Mouse (Mus musculus): ENCODE measurements around the gene Fam126a. TPM values are rescaled to one million over a fixed set of nuclear protein-coding genes. Genes with fewer than 3 reads are reported as not detected.

Fam126a gene
- polyA plus RNA-seq, 1 experiment from 2014 or later = 60.1 TPM

DNA sequence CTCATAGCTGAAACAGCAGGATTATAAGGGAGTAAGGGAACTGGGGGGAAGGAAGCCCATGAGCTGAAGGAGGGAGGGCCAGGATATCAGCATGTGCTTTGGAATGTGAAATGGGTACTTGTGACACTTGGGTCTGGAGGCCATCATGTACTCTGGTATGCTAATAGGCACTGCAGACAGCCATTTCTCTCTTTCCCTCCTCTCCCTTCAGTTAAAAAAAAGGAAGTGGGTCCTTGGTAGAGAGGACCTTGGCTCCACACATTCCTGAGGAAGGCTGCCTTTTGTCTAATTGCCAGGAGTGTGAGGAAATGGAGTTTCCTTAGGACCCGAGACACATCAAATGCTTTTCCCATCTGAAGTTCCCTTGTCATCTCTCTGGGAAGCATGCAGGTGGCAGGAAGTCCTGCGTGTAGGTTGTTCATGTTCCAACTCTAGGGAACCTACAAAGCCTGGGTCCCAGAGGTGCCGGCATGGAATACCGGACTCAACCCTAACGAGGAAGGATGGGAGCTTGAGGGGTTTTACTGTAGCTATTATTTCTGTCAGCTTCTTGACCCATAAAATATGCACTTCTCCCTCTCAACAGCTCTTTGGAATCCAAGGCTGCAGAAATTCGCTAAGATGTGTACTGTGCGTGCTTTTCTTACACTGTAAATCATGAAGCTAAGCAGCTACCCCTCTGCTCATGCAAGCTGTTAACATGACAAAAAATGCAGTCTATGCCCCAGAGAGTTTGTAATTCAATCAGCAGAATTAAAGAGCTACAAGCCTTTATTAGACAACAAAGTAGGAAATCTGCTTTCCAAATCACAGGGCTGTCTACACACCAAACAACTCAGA, 110.4 kb downstream of the Fam126a start:
- no peaks in the 10 kb centered on the region; the same call in 1 of the 2 replicates for H3K36me3 ChIP-seq
- H3K4me1 ChIP-seq = peaks cover 84% of the 10 kb centered on the region
- no peaks in the 10 kb centered on the region for H3K9me3 ChIP-seq (replicated peaks)
- 75% methylated on average over 7 of the region's 7 CpGs for WGBS (ENCODE audit: insufficient replicate concordance)
- H3K4me2 ChIP-seq = peak overlapping the region; percentile 19
- H3K27me3 ChIP-seq (replicated peaks) = no peaks in the 10 kb centered on the region; the same call in 1 of the 2 replicates
- no peak for ATAC-seq
- peak overlapping the region; percentile 46 for H3K27ac ChIP-seq
- H3K9ac ChIP-seq = peak overlapping the region; percentile 36
- peak overlapping the region; percentile 7; the same call in 1 of the 2 replicates for H3K4me3 ChIP-seq

DNA sequence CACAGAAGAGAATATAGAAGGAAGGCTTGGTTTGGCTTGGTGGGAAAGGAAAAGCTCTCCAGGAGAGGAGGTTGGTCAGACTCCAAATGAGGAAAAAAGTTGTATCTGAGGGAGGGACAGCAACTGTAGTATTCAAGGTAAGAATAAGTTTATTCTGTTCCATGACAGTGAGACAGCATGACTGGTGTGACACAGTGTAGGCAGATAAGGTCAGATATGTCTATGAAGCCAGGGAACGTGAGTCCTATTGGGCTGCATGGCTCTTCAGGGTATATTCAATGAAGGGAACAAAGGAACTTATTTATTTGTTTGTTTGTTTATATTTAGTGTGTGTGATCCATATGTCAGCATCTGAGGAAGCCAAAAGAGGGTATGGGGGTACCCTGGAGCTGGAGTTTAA, 113.2 kb downstream of the Fam126a start:
- Histone ChIP-seq H3K4me1 (peaks cover 69% of the 10 kb centered on the region), H3K27ac (peak overlapping the region; percentile 33), H3K27me3 (replicated peaks) (no peaks in the 10 kb centered on the region; the same call in 1 of the 2 replicates), H3K4me3 (no peak overlapping the region), H3K4me2 (peak overlapping the region; percentile 1), H3K9me3 (replicated peaks) (no peaks in the 10 kb centered on the region), H3K36me3 (no peaks in the 10 kb centered on the region; the same call in 1 of the 2 replicates), H3K9ac (no peak overlapping the region)
- ATAC-seq = peak; percentile 77; the same call in 1 of the 2 replicates
- WGBS (ENCODE audit: insufficient replicate concordance) = 38% methylated on average over 1 of the region's 1 CpGs

GRCm38 (mm10) chr5:23911556-23911955, 118.9 kb downstream of the Fam126a start:
- peaks cover 24% of the 10 kb centered on the region for H3K4me1 ChIP-seq
- H3K4me2 ChIP-seq = no peak overlapping the region
- H3K27ac ChIP-seq = no peak overlapping the region
- no peak overlapping the region for H3K9ac ChIP-seq
- peaks cover 4% of the 10 kb centered on the region; the same call in 1 of the 2 replicates for H3K36me3 ChIP-seq
- WGBS (ENCODE audit: insufficient replicate concordance) = 94% methylated on average over 1 of the region's 1 CpGs
- ATAC-seq = no peak
- H3K9me3 ChIP-seq (replicated peaks) = peaks cover 13% of the 10 kb centered on the region
- H3K27me3 ChIP-seq (replicated peaks) = 0 out of 2 replicates have a peak, but pooled peaks cover 3% of the 10 kb centered on the region
- H3K4me3 ChIP-seq = no peak overlapping the region

DNA sequence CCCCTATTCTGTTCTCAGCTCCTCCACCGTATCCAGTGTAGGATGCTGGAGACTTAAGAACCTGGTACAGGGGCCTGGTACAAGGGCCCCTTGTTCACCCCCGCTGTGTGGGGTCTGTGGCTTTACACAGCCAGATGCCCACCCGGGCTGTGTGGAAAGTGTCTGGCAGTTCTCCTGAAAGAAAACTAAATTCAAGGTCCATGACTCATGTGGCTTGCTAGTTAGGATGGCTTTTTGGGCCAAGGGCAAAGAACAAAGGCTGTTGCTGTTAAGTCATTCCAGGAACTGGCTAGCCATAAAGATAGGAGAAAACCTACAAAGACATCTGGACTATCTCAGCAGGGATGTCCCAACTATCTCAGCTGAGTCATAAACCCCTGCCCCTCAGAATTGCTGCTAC, 121.2 kb downstream of the Fam126a start:
- 80% methylated on average over 3 of the region's 3 CpGs for WGBS (ENCODE audit: insufficient replicate concordance)
- H3K4me3 ChIP-seq = no peak overlapping the region
- H3K9me3 ChIP-seq (replicated peaks) = peaks cover 13% of the 10 kb centered on the region
- no peak for ATAC-seq
- H3K9ac ChIP-seq = no peak overlapping the region
- H3K27ac ChIP-seq = no peak overlapping the region
- H3K36me3 ChIP-seq = peaks cover 4% of the 10 kb centered on the region; the same call in 1 of the 2 replicates
- 0 out of 2 replicates have a peak, but pooled peaks cover 3% of the 10 kb centered on the region for H3K27me3 ChIP-seq (replicated peaks)
- peaks cover 7% of the 10 kb centered on the region; the same call in 1 of the 2 replicates for H3K4me1 ChIP-seq
- H3K4me2 ChIP-seq = no peak overlapping the region

GRCm38 (mm10) chr5:23908486-23909090, 121.9 kb downstream of the Fam126a start:
- H3K27me3 ChIP-seq (replicated peaks) = 0 out of 2 replicates have a peak, but pooled peaks cover 3% of the 10 kb centered on the region
- H3K27ac ChIP-seq = no peak overlapping the region
- WGBS (ENCODE audit: insufficient replicate concordance) = 77% methylated on average over 4 of the region's 4 CpGs
- H3K9me3 ChIP-seq (replicated peaks) = peaks cover 13% of the 10 kb centered on the region
- H3K36me3 ChIP-seq = peaks cover 4% of the 10 kb centered on the region; the same call in 1 of the 2 replicates
- H3K4me3 ChIP-seq = no peak overlapping the region
- no peak for ATAC-seq
- H3K4me1 ChIP-seq = 0 out of 2 replicates have a peak, but pooled peaks cover under 1% of the 10 kb centered on the region
- H3K4me2 ChIP-seq = no peak overlapping the region
- no peak overlapping the region for H3K9ac ChIP-seq

DNA sequence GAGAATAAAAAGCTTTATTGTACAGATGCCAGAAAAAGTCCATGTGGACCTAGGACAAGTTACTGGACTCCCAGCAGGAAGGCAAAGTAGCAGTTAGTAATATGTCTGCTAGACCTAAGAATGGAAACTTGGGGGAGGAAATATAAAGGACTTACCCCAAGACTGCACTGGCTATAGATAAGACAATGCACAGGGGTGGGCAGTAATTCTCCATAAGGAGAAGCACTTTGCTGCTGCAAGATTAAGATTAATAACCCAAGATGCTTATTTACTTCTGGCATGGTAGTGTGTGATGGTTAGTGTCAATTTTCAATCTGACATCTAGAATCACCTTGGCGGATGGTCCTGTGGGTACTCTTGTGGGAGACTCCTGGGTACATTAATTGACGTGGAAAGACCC, 128.3 kb downstream of the Fam126a start:
- H3K9me3 ChIP-seq (replicated peaks) = no peaks in the 10 kb centered on the region
- no peak overlapping the region for H3K4me2 ChIP-seq
- H3K4me1 ChIP-seq = peaks cover 5% of the 10 kb centered on the region; the same call in 1 of the 2 replicates
- no peaks in the 10 kb centered on the region for H3K36me3 ChIP-seq
- no peaks in the 10 kb centered on the region; the same call in 1 of the 2 replicates for H3K27me3 ChIP-seq (replicated peaks)
- ATAC-seq = no peak
- H3K9ac ChIP-seq = no peak overlapping the region
- no peak overlapping the region for H3K27ac ChIP-seq
- no peak overlapping the region for H3K4me3 ChIP-seq
- WGBS (ENCODE audit: insufficient replicate concordance) = 78% methylated on average over 2 of the region's 2 CpGs

DNA sequence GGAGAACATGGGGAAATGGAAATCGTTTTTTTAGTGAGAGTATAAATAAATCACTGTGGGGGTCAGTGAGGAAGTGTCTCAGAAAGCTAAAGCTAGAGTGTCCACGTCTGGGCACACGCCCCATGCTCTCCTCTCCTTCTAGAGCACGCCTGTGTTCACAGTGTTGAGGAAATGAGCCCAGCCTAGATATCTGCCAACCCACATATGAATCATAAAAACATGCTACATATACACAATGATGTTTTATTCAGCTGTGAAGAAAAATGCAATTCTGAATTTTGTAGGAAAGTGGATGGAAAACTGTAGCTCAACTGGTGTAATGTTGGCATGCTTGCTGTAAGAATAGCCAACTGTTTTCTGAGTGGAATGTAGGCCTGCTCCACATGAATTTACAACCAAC, 130.3 kb downstream of the Fam126a start:
- Histone ChIP-seq H3K4me2 (no peak overlapping the region), H3K9me3 (replicated peaks) (no peaks in the 10 kb centered on the region), H3K36me3 (no peaks in the 10 kb centered on the region), H3K27ac (no peak overlapping the region), H3K9ac (no peak overlapping the region), H3K4me1 (peaks cover 5% of the 10 kb centered on the region; the same call in 1 of the 2 replicates), H3K4me3 (no peak overlapping the region), H3K27me3 (replicated peaks) (no peaks in the 10 kb centered on the region; the same call in 1 of the 2 replicates)
- no peak for ATAC-seq
- 60% methylated on average over 4 of the region's 4 CpGs for WGBS (ENCODE audit: insufficient replicate concordance)

GRCm38 (mm10) chr5:23893864-23894771, 136.4 kb downstream of the Fam126a start:
- Histone ChIP-seq H3K27me3 (replicated peaks) (0 out of 2 replicates have a peak, but pooled peaks cover 7% of the 10 kb centered on the region), H3K36me3 (no peaks in the 10 kb centered on the region), H3K4me2 (peak overlapping the region; percentile 46), H3K9me3 (replicated peaks) (no peaks in the 10 kb centered on the region), H3K27ac (0 out of 2 replicates have a peak overlapping the region, but pooled peaks have one; percentile 12), H3K4me3 (peak overlapping the region; percentile 8; the same call in 1 of the 2 replicates), H3K9ac (no peak overlapping the region), H3K4me1 (peaks cover 22% of the 10 kb centered on the region)
- ATAC-seq = 0 out of 2 replicates have a peak, but pooled peaks have one; percentile 42
- 38% methylated on average over 11 of the region's 11 CpGs for WGBS (ENCODE audit: insufficient replicate concordance)

DNA sequence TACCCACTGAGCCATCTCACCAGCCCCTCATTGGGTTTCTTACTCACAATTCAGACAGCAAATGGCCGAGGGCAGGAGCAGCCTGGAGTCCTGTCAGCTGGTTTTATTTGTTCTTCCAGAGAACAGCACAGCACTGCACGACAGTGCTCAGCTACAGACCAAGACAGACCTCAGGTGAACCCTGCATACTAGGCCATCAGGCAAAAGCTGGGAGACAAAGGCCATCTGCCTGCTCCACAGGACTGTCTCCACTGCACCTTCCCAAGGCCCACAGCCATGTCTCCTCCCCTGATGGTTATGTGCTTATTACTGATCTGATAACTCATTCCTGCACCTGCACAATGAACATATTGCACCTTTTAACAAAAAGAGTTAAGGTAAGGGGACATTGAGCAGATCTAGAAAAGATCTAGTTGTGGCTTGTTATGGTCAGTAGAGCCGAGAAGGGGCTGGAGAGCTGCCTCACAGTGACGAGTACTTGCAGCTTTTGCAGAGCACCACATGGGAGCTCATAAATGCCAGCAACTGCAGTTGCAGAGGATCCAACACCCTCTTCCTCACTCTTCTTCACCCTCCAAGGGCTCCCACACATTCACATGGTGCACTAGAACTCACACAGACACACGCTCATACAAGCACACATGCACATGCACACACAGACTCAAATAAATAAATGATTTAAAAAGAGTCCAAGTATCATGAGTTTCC, 137.2 kb downstream of the Fam126a start:
- no peak overlapping the region for H3K9ac ChIP-seq
- no peak overlapping the region for H3K4me3 ChIP-seq
- no peaks in the 10 kb centered on the region for H3K36me3 ChIP-seq
- WGBS (ENCODE audit: insufficient replicate concordance) = 71% methylated on average over 5 of the region's 5 CpGs
- 0 out of 2 replicates have a peak, but pooled peaks cover 7% of the 10 kb centered on the region for H3K27me3 ChIP-seq (replicated peaks)
- H3K9me3 ChIP-seq (replicated peaks) = no peaks in the 10 kb centered on the region
- peak overlapping the region; percentile 46; the same call in 1 of the 2 replicates for H3K4me2 ChIP-seq
- no peak overlapping the region for H3K27ac ChIP-seq
- H3K4me1 ChIP-seq = peaks cover 22% of the 10 kb centered on the region
- no peak for ATAC-seq

GRCm38 (mm10) chr5:23890734-23891133, 139.8 kb downstream of the Fam126a start:
- H3K27me3 ChIP-seq (replicated peaks) = 0 out of 2 replicates have a peak, but pooled peaks cover 7% of the 10 kb centered on the region
- peak; percentile 68 for ATAC-seq

More at GRCm38 (mm10) chr5:23890734-23891133, 139.8 kb downstream of the Fam126a start:
- H3K9ac ChIP-seq = no peak overlapping the region
- WGBS (ENCODE audit: insufficient replicate concordance) = 35% methylated on average over 10 of the region's 10 CpGs
- no peak overlapping the region for H3K27ac ChIP-seq
- no peaks in the 10 kb centered on the region for H3K9me3 ChIP-seq (replicated peaks)
- H3K4me3 ChIP-seq = no peak overlapping the region
- peaks cover 22% of the 10 kb centered on the region for H3K4me1 ChIP-seq
- H3K36me3 ChIP-seq = no peaks in the 10 kb centered on the region
- no peak overlapping the region for H3K4me2 ChIP-seq

Data from liver, embryonic 12.5 days (tissue).